Mouse (Mus musculus) brain, embryonic 18.5 days (tissue): Measurements from ENCODE around the gene Epn2.

Experiments
- DNase-seq: peaks from one replicate; pipeline ENCODE4 v3.0.0-alpha.2; 2012; ENCODE audit warnings: low read depth, low spot score

Gene Epn2

DNA sequence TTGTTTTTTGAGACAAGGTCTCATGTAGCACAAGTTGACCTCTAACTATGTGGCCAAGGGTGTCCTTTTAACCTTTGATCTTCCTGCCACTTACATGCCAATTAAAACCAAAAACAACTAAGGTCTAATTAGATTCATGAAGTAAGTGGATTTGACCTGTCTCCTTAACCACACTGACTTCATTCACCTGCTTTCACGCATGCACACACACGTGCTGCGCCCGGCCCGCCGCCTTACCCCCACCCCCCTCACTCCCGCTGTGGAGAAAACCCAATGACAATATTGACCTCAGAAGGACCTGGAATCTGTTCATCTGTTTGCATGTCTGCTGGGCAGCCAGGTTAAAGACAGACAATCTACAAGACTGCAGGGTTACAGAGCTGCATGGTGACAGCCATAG is 38.8 kb downstream of the Epn2 start:
- DNase-seq: no peak

DNA sequence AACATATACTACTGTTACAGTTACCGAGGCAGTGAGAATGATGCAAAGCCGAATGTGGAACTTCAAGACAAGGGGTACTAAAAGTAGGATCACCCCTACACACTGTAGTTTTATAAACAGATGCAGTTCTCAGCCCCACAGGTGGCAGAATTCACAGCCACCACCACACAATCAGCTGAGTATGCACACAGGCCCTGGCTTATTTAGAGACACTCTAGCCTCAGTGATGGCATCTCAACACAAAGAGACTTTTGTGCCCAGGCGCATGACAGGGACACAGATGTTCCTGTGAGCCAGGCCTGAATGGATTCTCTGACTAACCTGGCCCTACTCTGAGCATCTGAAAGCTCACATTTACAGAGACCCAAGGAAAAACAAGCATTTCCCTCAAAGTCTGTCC is 42.1 kb downstream of the Epn2 start:
- no peak for DNase-seq

DNA sequence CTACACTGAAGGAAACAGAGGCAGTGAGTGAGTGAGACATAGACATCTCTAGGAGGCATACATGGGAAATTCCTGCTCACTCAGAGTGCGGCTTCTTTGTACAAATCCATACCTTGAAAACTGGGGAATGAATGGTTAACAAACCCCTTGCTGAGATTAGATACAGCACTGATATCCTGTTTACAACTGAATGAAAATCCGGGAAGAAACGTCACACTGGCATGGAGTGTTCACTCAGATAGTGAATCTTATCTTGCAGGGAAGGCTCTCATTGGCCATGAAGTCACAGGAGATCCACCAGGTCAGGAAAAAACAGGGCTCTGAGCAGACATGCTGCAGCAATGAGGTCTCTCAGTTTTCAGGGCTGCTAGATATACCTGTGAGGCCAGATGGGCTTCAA is 42.5 kb downstream of the Epn2 start:
- no peak for DNase-seq

DNA sequence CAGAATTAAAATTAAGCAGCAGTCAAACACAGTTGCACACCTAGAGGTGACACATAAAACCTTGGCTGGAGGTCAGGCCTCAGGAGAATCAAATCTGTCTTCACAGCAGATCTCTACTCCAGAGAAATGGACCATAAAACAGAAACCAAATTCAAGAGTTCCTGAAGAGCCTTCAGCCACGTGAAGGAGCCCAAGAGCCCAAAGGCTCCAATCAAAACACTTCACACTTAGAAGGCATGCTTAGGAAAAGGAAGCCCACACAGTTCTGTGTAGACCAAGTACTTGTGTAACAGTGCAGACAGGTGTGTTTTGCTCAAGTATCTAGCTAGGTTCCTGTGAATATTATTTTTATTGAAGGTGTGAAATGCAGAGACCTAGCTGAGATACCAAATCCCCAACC is 44.0 kb downstream of the Epn2 start:
- no peak for DNase-seq

DNA sequence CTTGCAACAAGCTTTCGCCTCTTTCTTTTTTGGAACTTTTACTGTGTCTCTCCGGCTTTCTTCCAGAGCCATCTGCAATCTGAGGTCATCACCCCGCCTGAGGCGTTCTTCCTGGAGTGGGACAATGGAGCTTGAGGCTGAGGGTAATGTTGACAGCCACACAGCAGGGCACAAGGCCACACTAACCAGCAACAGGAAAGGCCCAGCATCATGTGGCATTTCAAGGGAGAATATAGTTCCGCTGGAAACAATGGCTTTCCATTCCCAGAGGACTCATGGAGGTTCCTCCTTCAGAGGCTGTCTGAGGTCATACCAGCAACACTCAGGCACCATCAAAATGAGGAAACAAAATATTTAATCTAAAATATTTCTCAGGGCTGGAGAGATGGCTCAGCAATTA is 45.9 kb downstream of the Epn2 start:
- DNase-seq: no peak

DNA sequence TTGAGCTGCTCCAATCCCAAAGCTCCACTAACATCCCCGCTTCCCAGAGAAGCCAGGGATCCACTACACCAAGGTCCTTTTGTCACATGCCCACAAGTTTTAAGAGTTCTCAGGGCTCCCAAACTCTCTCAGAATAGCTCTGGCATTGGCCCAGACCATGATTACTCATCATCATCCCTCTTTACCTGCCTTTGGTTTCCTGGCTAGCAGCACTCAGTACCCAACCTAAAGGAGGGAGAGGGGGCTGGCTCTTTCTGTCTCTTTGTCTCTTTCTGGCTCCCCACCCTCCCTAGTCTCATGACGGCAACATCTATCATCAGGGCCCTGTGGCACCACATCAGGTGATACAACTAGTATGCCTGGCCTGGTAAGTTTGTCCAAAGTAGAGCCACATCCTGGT is 46.7 kb downstream of the Epn2 start:
- DNase-seq: no peak

DNA sequence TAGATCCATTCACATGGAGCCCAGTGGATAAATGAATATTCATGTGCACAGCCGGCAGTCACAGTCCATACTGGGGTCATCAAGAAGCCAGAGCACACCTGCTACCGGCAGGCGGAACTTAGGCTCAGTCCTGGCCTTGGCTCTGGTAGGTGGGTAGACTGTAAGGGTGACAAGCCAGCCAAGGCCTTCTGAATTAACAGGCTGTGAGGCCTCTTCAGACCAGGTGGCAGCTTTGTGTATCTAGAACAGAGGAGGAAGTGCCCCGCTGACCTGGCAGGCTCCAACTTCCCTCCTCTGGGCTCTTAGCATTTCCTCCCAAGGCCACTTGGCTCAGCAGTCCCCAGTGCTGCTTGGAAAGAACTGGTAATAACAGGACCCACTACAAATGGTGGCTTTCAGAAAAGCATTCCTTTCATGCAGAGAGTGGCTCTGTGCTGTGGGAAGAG is 50.2 kb downstream of the Epn2 start:
- peak; percentile 32 for DNase-seq

DNA sequence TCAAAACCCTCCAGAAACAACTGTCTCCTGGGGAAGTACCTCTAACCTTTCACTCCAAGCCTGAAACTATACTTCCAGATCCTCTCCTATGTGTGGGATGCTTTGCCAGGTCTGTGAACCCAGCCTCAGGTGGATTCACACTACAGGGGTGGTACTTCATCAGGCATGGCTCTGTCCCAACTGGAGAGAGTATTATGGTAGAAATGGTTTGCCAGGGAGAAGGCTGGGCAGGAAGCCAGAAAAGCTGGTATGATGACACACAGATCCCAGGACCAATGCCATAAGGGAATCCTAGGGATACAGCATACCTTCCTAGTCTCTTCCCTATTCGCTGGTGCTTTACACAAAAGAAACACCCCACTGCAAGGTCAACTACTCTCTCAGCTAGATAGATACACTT is 52.6 kb downstream of the Epn2 start:
- no peak for DNase-seq

DNA sequence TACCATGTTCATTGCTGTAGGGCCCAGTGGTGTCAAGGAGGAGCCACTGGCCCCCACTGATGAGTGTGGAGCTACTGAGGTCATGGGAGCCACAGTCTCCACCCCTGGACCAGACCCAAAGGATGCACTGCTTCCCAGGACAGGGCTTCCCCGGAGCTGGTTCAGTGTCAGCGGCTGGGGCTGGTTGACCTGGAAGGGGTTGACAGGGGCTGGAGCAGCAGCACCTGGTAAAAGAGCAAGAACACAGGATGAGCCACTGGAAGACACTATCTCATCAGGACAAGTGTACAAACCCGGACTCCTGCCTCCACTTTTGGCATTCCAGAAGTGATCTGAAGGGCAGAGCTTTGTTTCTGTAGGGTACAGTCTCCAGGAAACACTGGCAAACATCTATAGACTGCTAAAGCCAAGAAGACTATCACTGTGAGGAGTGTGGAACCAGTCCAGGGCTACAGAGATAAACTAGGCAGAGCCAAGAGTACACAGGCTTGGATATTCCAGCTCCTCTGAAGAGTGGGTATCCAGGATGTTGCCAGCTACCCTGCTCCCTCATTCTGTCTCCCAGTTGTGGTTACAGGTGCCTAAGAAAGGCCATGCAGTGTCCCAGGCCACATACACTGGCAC is 59.9 kb downstream of the Epn2 start:
- no peak for DNase-seq

DNA sequence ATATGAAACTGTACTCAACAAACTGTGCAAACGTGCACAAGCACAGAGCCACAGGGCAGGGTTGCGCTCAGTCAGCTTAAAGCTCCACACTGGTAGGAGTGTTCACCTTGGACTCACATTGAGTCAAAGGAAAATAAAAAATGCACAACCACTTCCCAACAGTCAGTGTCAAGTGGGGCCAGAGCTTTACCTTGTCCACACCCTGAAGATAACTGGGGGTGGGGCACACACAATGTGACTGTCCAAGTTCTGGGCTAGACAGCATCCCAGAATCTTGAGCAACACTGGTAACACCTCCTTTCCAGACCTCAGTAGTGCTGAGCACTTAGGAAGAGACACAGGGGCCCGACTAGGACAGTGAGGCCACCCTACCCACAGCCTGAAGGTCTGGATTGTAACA is 60.6 kb downstream of the Epn2 start:
- DNase-seq: no peak

DNA sequence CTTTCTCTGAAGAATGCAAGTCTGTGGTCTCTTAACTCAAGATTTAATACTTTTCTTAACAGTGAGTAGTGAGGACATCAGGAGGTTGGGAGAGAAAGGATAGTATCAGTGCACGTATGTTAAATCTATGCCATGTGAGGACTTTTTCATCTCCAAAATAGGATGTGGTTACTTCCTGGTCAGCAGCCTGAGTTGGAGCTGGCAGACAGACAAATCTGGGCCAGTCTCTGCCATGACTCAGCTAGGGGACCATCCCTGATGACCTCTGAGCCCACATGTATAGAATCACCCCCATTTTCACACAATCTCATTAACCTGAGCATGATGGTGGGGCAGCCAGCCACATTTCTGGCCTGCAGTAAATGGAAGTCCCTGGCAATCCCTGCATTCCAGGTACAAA is 61.5 kb downstream of the Epn2 start:
- no peak for DNase-seq

DNA sequence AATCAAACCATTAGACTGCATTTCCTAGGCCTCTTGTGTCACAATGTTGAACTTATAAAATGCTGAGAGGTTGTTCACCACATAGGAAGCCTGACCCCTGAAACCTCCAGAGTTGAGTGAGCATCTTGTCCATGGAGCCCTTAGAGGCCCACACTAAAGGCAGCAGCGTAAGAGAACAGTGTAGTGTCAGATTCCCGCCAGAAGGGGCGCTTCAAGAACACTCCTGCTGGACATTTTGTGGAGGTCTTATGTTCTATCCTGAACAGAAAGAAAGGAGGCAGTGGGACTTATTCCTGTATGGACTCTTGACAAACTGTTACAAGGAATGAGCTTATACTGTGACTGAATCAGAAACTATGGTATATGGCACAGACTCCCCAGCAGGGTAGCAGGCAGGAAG is 64.5 kb downstream of the Epn2 start:
- no peak for DNase-seq

DNA sequence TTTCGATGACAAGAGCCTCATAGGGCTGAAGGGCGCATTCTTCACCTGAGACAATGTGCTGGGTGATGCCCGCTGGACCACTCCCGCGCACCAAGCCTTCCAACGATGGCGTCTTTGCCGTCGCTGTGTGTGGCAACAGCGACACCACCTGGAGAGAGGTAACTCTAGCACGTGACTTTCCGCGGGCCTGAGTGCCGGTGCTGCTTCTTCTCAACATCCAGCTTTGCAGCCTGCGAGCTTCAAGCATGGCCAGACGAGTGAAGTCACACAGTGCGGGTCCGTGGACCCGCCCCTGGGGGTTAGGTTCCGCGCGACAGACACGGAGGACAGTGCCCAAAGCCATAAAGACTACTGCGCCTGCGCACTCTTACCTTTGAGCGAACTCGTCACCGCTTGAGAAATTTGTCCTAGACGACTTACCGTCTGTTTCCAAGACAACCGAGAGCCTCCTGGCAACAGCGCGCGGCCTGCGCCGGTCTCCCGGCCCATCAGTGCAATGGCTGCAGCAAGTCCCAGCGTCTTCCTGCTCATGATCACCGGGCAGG is 74.7 kb downstream of the Epn2 start, which contains the start of gene B9d1:
TSS of gene B9d1 (plus strand) at position 432 of the 545 bp plus-strand sequence.
- DNase-seq: peak; percentile 95

DNA sequence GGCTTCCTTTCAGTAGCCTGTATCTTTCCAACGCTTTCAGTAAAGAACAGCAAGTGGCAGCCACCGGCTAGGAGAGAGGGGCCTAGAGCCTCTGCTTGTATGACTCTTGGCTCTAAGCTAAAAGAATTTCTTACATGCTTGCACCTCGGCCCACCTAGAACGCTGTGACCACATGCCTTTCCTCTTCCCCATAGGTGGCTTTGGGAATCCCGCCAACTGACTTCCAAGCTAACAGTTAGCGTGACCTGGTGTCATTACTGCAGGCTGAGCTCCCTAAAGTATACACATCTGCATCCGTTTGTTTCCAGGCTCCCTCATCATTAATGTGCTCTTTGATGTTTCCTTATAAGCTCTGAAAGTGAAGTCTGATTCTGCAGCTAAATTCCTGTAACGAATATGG is 75.6 kb downstream of the Epn2 start:
- DNase-seq: no peak

DNA sequence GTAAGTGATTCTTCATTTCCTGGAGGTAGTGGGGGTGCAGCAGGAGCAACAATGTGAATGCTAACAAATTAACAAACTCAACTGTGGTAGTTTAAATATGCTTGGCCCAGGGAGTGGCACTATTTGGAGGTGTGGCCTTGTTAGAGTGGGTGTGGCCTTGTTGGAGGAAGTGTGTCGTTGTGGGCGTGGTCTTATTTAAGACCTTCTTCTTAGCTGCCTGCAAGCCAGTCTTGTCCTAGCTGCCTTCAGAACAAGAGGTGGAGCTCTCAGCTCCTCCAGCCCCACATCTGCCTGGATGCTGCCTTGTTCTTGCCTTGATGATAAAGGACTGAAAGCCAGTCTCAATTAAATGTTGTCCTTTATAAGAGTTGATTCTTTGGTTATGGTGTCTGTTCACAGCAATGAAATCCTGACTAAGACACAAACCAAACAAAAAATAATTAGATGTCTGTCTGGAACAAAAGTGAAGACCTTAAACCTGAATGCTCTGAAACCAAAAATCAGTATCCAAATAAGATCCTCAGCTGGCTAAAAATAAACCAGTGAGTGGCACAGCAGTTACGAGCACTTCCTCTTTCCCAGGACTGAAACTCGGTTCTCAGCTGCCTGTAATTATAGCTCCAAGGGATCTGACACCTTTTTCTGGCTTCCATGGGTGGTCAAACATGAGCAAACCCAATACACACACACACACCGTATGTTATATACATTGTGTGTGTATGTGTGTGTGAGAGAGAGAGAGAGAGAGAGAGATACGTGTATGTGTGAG is 80.6 kb downstream of the Epn2 start:
- no peak for DNase-seq

DNA sequence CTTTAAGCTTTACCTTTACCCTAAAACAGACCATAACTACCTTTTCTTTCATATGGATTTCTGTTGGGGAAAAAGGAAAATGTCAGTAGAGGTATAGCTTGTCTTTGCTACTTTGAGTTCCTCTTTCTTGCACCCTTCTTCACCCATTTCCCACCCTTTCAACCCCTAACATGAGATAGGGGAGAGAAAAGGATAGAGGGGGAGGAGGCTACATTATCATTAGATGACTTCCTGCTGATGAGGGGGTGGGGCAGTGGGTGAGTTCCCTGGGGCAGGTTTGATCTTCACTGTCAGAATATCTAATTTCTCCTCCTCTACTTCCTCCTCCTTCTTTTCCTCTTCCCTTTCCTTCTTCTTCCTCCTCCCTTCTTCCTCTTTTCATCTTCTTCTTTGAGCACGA is 82.0 kb downstream of the Epn2 start:
- DNase-seq: no peak

DNA sequence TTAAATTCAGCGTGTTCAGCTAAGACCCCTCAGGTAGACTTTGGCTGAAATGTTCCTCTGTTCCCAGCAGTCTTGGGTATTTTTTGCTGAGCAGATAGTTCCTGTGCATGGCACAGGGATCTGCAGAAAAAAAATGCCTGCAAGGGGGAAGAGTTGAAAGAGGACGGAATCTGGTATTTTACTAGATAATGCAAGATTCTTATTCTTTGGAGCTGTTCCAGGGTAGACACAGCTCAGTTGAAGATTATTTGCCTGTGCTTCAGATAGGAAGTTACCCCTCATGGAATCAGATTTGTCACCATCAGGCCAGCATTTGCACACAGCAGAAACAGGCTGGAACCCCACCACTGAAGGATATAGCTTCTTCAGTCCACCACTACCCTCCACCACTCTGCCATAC is 84.0 kb downstream of the Epn2 start:
- DNase-seq: no peak

DNA sequence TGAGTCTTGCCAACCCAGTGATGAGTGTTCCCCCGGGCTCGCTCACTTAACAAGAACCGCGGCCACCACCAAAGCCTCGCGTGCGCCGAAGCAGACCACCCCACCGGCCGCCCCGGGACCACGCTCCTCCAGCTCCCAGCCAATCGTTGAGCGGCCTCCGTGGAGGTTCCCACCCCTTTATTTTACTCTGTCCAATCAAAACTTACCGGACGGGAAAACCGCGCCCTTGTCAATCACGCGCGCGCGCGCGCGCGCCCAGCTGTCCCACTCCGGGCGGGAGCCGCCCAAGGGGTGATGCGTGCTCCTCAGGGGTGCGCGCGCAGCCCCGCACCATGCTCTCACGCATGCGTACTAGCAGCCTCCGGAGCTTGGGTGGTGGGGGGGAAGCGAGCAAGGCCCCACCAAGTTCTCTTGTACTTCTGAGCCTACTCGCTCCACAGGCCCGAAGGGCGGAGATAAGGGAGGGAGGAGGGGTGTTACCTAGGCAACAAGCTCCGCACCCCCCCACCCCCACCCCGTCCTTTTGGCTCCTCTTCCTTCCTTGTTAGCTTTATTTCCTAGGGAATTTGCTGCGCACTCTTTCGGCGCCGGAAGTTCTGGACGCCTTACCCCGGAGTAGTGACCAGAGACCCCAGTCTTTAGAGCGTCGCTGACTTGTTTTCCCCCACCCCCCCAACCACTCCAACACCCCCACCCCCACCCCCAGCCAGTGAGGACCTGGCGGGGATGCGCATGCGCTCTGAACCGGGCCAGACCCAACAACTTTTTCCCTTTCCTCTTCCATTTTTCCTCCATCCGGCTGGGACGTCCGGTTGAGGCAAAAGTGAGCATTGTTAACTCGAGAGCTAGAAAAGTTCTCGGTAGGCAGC is 85.1 kb downstream of the Epn2 start, which contains the start of gene Mapk7:
TSS of gene Mapk7 (minus strand) at position 278 of the 869 bp plus-strand sequence.
- DNase-seq: peak; percentile 99

DNA sequence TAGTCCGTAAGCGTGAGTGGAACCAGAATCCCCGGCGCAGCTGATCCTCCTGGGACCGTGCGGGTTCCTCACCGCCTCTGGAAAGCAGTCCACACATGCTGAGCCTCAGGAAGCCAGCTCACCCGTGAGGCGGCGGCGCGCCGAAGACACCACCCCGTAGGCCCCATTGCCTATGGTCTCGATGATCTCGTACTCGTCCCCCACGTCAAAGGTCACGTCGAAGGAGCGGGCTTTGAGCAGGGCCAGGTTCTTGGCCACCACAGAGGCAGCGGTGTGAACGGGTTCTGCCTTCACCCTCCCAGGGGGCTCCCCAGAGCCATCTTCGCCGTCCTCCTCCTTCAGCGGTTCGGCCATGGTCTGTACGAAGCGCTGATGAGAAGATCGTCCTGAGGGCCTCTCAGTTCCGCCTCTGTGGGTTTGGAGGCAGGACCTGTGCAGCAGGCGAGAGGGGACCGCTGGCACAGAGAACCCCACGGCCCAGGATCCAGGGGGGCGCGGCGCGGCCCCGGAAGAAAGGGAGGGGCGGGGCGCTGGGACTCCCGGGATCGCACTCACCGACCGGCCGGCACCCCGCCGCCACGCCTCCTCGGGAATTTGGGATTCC is 85.9 kb downstream of the Epn2 start:
- no peak for DNase-seq

DNA sequence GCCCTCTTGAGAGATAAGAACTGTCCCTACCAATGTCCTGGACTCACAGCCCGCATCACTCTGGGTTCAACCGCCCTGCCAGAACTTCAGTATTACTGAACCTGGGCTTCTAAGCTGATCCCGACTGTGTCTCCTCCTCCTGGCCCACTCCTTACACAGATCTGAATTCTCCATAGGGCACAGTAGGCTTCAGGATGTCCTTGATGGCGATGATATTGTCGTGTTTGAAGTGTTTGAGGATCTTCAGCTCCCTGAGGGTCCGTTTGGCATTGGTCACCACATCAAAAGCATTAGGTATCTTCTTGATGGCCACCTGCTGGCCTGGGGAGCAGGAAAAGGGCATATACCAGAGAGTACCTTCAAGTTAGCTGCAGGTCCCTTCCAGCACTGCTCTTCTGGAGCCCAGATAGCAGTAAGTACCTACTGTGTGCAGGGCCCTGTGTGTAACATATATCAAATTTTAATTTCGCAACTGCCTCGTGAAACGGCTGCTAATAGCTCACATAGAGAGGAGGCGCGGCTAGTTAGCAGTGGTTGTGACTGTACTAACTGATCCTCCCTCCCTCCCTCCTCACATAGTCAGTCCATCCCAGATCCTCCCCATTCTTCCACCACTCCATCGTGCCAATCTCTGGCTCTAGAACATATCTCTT is 86.6 kb downstream of the Epn2 start:
- no peak for DNase-seq

DNA sequence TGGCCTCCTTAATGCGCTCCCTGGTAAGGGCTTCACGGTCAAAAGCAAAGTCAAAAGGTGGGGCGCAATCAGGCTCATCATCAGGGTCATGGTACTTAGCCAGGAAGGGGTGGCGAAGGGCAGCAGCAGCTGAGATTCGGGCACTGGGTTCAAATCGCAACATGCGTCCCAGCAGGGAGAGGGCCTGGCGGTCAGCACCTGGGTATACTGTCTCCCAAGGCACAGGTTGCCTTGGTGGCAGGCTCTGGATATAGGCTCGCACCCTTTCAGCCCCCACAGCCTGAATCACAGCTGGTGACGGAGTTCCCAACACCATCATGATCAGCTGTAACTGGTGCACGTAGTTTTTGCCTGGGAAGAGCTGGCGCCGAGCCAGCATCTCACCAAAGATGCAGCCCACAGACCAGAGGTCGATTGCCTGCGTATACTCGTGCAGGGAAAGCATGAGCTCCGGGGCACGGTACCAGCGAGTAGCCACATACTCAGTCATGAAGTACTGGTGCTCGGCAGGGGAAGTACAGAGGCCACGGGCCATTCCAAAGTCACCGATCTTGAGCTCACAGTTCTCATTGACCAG is 88.5 kb downstream of the Epn2 start:
- no peak for DNase-seq
